Mouse (Mus musculus) hindbrain, embryonic 16.5 days (tissue): Measurements from ENCODE around the gene Zfp319. TPM values are rescaled to one million over a fixed set of nuclear protein-coding genes. Genes with fewer than 3 reads are reported as not detected.
A peak's percentile ranks its signal among the peaks of the same experiment; 100 is the strongest.

Experiments used
- ATAC-seq: fragments of 200-750 bp; cut with Nextera tagmentation; 2 replicates; pipeline ENCODE4 v1.8.0; 2017; ENCODE audit warnings: moderate TSS enrichment, moderate library complexity
- H3K27ac ChIP-seq: fragments of 300-500 bp; sonication (generic); 2 replicates; pipeline ENCODE4 v1.5.1; 2014; ENCODE audit warnings: low read depth, mild to moderate bottlenecking, control low read depth, low read length, moderate library complexity
- H3K27me3 ChIP-seq: fragments of 300-500 bp; sonication (generic); replicated peaks from 2 replicates; pipeline ENCODE4 v1.6.1; 2014; ENCODE audit warnings: low read length; ENCODE audit not compliant: control insufficient read depth, insufficient read depth
- H3K36me3 ChIP-seq: fragments of 300-500 bp; sonication (generic); 2 replicates; pipeline ENCODE4 v1.6.1; 2014; ENCODE audit warnings: mild to moderate bottlenecking, low read length, moderate library complexity, mixed read lengths; ENCODE audit not compliant: control insufficient read depth, insufficient read depth
- H3K4me1 ChIP-seq: fragments of 300-500 bp; sonication (generic); 2 replicates; pipeline ENCODE4 v1.6.1; 2014; ENCODE audit warnings: low read depth, low read length; ENCODE audit not compliant: control insufficient read depth, insufficient read depth
- H3K4me2 ChIP-seq: fragments of 300-500 bp; sonication (generic); 2 replicates; pipeline ENCODE4 v1.6.1; 2014; ENCODE audit warnings: mild to moderate bottlenecking, low read length, control low read depth, moderate library complexity
- H3K4me3 ChIP-seq: fragments of 300-500 bp; sonication (generic); 2 replicates; pipeline ENCODE4 v1.5.1; 2014; ENCODE audit warnings: mild to moderate bottlenecking, low read length, control low read depth, moderate library complexity
- H3K9ac ChIP-seq: fragments of 300-500 bp; sonication (generic); 2 replicates; pipeline ENCODE4 v1.6.1; 2014; ENCODE audit warnings: low read depth, mild to moderate bottlenecking, control low read depth, low read length, moderate library complexity
- H3K9me3 ChIP-seq: fragments of 300-500 bp; sonication (generic); 2 replicates; pipeline ENCODE4 v1.6.1; 2014; ENCODE audit warnings: mild to moderate bottlenecking, low read length, moderate library complexity; ENCODE audit not compliant: control insufficient read depth
- WGBS: fragments of 180-500 bp; shearing (Covaris S2); extraction: QIAGEN DNeasy Blood & Tissue Kit; methylation state at CpG from one replicate; pipeline ENCODE4 v1.1.7; 2014; 5-methylcytosine and 5-hydroxymethylcytosine counted together
- polyA plus RNA-seq: library from polyadenylated mRNA; unstranded; fragments of >200 nt; fragmentation: Nextera tagmentation; extraction: Ambion mirVana; gene quantifications from 2 replicates; pipeline ENCODE4 v1.2.1, GENCODE M21; 2015

Zfp319 gene
- polyA plus RNA-seq, 1 experiment from 2014 or later = 12.1 TPM

GRCm38 (mm10) chr8:95293891-95294290 is 37.9 kb downstream of the Zfp319 start:
- Histone ChIP-seq H3K4me1 (no peaks in the 10 kb centered on the region; the same call in 1 of the 2 replicates), H3K36me3 (no peaks in the 10 kb centered on the region), H3K27ac (peak overlapping the region; percentile 46; the same call in 1 of the 2 replicates), H3K9me3 (no peaks in the 10 kb centered on the region), H3K4me2 (peak overlapping the region; percentile 8; the same call in 1 of the 2 replicates), H3K4me3 (no peak overlapping the region), H3K27me3 (no peaks in the 10 kb centered on the region), H3K9ac (no peak overlapping the region)
- peak; percentile 63 for ATAC-seq
- WGBS = 59% methylated on average over 7 of the region's 7 CpGs

- Histone ChIP-seq H3K36me3 (no peaks in the 10 kb centered on the region), H3K4me2 (0 out of 2 replicates have a peak overlapping the region, but pooled peaks have one; percentile 18), H3K27ac (no peak overlapping the region; the same call in 1 of the 2 replicates), H3K27me3 (no peaks in the 10 kb centered on the region), H3K4me3 (no peak overlapping the region), H3K4me1 (no peaks in the 10 kb centered on the region; the same call in 1 of the 2 replicates), H3K9me3 (no peaks in the 10 kb centered on the region), H3K9ac (no peak overlapping the region)
- 74% methylated on average over 11 of the region's 11 CpGs for WGBS
- ATAC-seq = peak; percentile 11; the same call in 1 of the 2 replicates
Measured at GRCm38 (mm10) chr8:95293172-95293571, 38.6 kb downstream of the Zfp319 start.

- Histone ChIP-seq H3K4me2 (no peak overlapping the region), H3K27me3 (no peaks in the 10 kb centered on the region), H3K36me3 (no peaks in the 10 kb centered on the region), H3K27ac (no peak overlapping the region), H3K9me3 (no peaks in the 10 kb centered on the region; the same call in 1 of the 2 replicates), H3K9ac (no peak overlapping the region), H3K4me3 (no peak overlapping the region), H3K4me1 (no peaks in the 10 kb centered on the region; the same call in 1 of the 2 replicates)
- 0 out of 2 replicates have a peak, but pooled peaks have one; percentile 50 for ATAC-seq
- 63% methylated on average over 6 of the region's 6 CpGs for WGBS
Measured at GRCm38 (mm10) chr8:95289066-95289650, 42.6 kb downstream of the Zfp319 start.

- H3K27ac ChIP-seq = no peak overlapping the region
- peak; percentile 86 for ATAC-seq
- H3K4me3 ChIP-seq = no peak overlapping the region
- H3K9ac ChIP-seq = no peak overlapping the region
- H3K4me2 ChIP-seq = no peak overlapping the region
- H3K9me3 ChIP-seq = no peaks in the 10 kb centered on the region; the same call in 1 of the 2 replicates
- no peaks in the 10 kb centered on the region for H3K36me3 ChIP-seq
- peaks cover 7% of the 10 kb centered on the region for H3K4me1 ChIP-seq
- no peaks in the 10 kb centered on the region for H3K27me3 ChIP-seq
- 50% methylated on average over 5 of the region's 5 CpGs for WGBS
Measured at GRCm38 (mm10) chr8:95281493-95281892, 50.3 kb downstream of the Zfp319 start.

Other genes with a start within 250 kb of the Zfp319 start
- gene Kifc3, start 129.1 kb downstream of the Zfp319 start, polyA plus RNA-seq = 24.0 and 27.7 TPM in 2 replicates
- gene Cngb1, start 25.4 kb downstream of the Zfp319 start, polyA plus RNA-seq = 0.25 and 0.69 TPM in 2 replicates
- gene Tepp, start 21.4 kb downstream of the Zfp319 start, polyA plus RNA-seq = 3.5 and 6.6 TPM in 2 replicates
- 35.7 and 39.8 TPM in 2 replicates for gene Usb1, start 334 bp upstream of the Zfp319 start, polyA plus RNA-seq
- 15.7 and 18.4 TPM in 2 replicates for gene Mmp15, start 20.3 kb upstream of the Zfp319 start, polyA plus RNA-seq
- gene Cfap20, start 102.9 kb upstream of the Zfp319 start, polyA plus RNA-seq = 121 and 124 TPM in 2 replicates
- 6.2 and 7.5 TPM in 2 replicates for gene Csnk2a2, start 158.1 kb upstream of the Zfp319 start, polyA plus RNA-seq
- 2.4 and 3.4 TPM in 2 replicates for gene Ccdc113, start 202.1 kb upstream of the Zfp319 start, polyA plus RNA-seq
- not detected in 2 replicates for gene Prss54, start 244.4 kb upstream of the Zfp319 start, polyA plus RNA-seq